Mouse (Mus musculus): ENCODE measurements around the gene Ncor2. TPM values are rescaled to one million over a fixed set of nuclear protein-coding genes. Genes with fewer than 3 reads are reported as not detected.
A peak's percentile ranks its signal among the peaks of the same experiment; 100 is the strongest.

Ncor2 gene
- total RNA-seq, 2 experiments from 2014 or later, result 123 to 153 TPM

DNA sequence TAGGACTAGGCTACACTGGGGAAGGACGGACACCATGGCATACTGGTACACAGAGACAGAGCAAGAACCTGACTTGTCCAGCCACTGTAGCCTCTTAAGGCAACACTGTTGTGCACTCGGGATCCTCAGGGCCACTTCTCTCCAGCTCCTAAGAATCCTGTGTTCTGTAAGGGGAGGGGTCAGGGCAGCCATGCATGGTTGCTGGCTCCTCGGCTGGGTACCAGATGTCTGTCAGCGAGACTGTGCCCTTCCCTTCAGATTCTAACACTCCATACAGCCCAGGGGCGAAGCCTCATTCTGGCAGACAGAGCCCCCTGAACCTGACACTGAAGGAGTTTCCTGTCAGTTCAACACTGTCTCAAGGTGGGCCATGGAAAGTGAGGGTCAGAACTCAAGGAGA is 109.6 kb downstream of the Ncor2 start:
- no peak for TF ChIP-seq CTCF (IDR thresholded peaks at IDR 0.05)
- no peak for DNase-seq
- intact Hi-C loops (cut with DNase I), result no loop called here
- Histone ChIP-seq H3K4me3 (no peak overlapping the region), H3K27ac (peak overlapping the region; percentile 41; the same call in 1 of the 2 replicates)

- intact Hi-C loops (cut with DNase I), result no loop called here
Observed at GRCm38 (mm10) chr5:125068371-125068951, 110.6 kb downstream of the Ncor2 start.

GRCm38 (mm10) chr5:125067673-125068072 is 111.3 kb downstream of the Ncor2 start:
- H3K27ac ChIP-seq, result no peak overlapping the region
- TF ChIP-seq CTCF (IDR thresholded peaks at IDR 0.05), result no peak
- H3K4me3 ChIP-seq, result no peak overlapping the region
- no peak for DNase-seq
- intact Hi-C loops (cut with DNase I), result no loop called here

More at GRCm38 (mm10) chr5:125068371-125068951, 110.6 kb downstream of the Ncor2 start:
- TF ChIP-seq CTCF (IDR thresholded peaks at IDR 0.05), result no peak
- DNase-seq, result no peak
- no peak overlapping the region; the same call in 1 of the 2 replicates for H3K27ac ChIP-seq
- H3K4me3 ChIP-seq, result no peak overlapping the region

- Histone ChIP-seq H3K4me3 (no peak overlapping the region), H3K27ac (peak overlapping the region; percentile 50; the same call in 1 of the 2 replicates)
- TF ChIP-seq CTCF (IDR thresholded peaks at IDR 0.05), result no peak
- intact Hi-C loops (cut with DNase I), result no loop called here
- DNase-seq, result peak; percentile 88
Observed at GRCm38 (mm10) chr5:125066479-125067471, 112.2 kb downstream of the Ncor2 start.

GRCm38 (mm10) chr5:125063015-125063414 is 116.0 kb downstream of the Ncor2 start:
- TF ChIP-seq CTCF (IDR thresholded peaks at IDR 0.05), result no peak
- no peak for DNase-seq
- Histone ChIP-seq H3K4me3 (no peak overlapping the region), H3K27ac (no peak overlapping the region)
- intact Hi-C loops (cut with DNase I), result no loop called here

DNA sequence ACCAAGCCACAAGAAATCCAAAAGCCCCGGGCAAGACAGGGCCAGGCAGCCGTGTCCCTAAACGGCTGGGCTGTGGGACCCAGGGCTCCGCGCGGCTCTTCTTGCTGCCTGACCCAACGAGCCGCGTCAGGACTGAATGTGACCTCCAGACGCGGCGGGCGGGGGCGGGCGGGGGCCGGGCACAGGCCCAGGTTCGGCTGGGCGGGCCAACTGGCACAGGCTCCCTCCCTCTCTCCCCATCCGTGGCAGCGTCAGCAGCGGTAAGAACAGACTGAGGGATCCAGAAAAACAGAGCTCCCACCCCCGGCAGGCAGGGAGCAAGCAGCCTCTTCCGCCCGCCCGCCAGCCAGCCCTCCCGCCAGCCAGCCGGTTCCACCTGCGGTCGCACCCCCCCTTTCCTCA is 120.8 kb downstream of the Ncor2 start:
- intact Hi-C loops (cut with DNase I), result loop anchor here (5.0 kb wide), 1 partner anchor 209 kb away; no protein-coding TSS in a partner anchor
- DNase-seq, result peak; percentile 92
- Histone ChIP-seq H3K27ac (peak overlapping the region; percentile 97), H3K4me3 (peak overlapping the region; percentile 87)
- TF ChIP-seq CTCF (IDR thresholded peaks at IDR 0.05), result no peak

DNA sequence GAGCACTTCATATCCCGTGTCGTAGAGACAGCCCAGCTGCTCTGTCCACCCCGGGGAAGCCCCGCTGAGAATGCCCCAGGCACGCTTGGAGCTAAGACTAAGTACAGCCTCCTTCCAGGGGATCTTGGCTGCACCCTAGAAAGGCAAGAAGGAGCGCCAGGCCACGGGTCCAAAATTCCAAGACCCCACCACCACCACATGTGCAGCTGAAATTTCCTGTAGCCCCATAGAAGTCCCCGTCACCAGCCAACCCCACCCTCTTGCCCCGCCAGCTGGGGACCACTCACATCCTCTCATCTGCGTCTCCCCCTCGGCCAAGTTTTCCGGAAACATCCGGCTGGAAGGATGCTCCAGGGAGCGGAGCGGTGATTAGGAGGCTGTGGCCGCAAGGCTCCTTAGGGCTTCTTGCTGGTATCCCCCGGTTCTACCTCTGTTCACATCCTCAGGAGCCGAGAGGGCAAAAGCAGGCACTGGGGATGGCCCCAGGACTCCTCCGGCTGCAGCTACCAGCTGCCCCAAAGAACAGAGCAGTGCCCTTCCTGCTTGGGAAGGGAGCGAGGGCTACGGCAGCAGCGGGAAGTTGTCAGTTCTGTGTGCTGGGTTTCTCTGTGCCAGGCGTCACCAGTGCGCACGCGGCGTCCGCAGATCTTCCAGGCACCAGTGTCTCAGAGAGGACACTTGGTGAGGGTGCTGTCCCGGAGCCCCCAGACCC is 121.3 kb downstream of the Ncor2 start:
- peak overlapping the region; percentile 87 for H3K4me3 ChIP-seq
- DNase-seq, result peak; percentile 67
- peak overlapping the region; percentile 97 for H3K27ac ChIP-seq
- intact Hi-C loops (cut with DNase I), result loop anchor here (5.0 kb wide), 1 partner anchor 210 kb away; no protein-coding TSS in a partner anchor
- TF ChIP-seq CTCF (IDR thresholded peaks at IDR 0.05), result no peak

DNA sequence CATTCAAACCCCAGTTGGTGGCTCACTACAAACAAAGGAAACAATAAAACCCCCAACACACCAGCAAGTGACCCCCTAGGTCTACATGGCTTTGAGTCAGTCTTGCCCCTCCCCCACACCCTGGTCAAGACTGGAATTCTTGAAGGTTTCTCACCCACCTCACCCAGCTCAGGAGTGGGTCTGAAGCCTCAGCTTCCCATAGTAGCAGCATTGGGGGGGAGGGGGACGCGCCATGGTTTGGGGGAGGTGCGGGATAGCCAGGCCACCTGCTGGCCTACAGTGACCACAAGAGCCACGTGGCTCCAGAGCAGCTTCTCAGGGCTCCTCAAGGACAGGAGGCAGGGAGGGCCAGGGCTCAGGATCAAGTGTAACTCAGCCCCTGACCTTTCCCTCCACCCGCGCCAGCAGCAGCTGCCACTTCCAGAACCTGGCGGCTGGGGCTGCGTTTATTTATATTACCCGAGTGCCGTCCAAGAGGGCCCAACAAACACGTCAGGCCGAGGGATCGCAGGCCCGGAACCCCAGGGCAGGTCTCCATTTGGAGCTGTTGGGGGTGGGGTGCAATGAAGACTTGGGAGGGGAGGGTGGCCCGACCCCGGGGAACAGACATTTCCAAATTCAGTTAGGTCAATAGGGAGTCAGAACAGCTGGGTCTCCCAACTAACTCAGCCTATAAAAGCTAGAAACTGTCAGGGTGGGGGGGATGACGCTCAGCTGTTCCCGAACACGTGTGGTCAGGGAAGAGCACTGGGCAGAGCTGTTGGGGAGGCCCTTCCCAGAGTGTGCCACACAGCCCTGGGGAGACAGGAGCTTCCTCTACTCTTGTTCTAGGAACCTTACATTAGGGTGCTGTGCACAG is 122.1 kb downstream of the Ncor2 start:
- H3K27ac ChIP-seq, result peak overlapping the region; percentile 97
- H3K4me3 ChIP-seq, result peak overlapping the region; percentile 87
- TF ChIP-seq CTCF (IDR thresholded peaks at IDR 0.05), result peak; percentile 0; the same call in 1 of the 2 replicates
- peak; percentile 94 for DNase-seq
- intact Hi-C loops (cut with DNase I), result loop anchor here (5.0 kb wide), 1 partner anchor 210 kb away; no protein-coding TSS in a partner anchor

- peak overlapping the region; percentile 87 for H3K4me3 ChIP-seq
Observed at GRCm38 (mm10) chr5:125056331-125056695, 122.7 kb downstream of the Ncor2 start.

GRCm38 (mm10) chr5:125055901-125056300 is 123.1 kb downstream of the Ncor2 start:
- DNase-seq, result no peak
- Histone ChIP-seq H3K27ac (peak overlapping the region; percentile 97), H3K4me3 (peak overlapping the region; percentile 87)
- intact Hi-C loops (cut with DNase I), result loop anchor here (5.0 kb wide), 1 partner anchor 211 kb away; no protein-coding TSS in a partner anchor
- TF ChIP-seq CTCF (IDR thresholded peaks at IDR 0.05), result no peak

More at GRCm38 (mm10) chr5:125056331-125056695, 122.7 kb downstream of the Ncor2 start:
- intact Hi-C loops (cut with DNase I), result loop anchor here (5.0 kb wide), 1 partner anchor 211 kb away; no protein-coding TSS in a partner anchor
- DNase-seq, result peak; percentile 57
- peak overlapping the region; percentile 97 for H3K27ac ChIP-seq
- TF ChIP-seq CTCF (IDR thresholded peaks at IDR 0.05), result 0 out of 2 replicates have a peak, but pooled peaks have one; percentile 0

DNA sequence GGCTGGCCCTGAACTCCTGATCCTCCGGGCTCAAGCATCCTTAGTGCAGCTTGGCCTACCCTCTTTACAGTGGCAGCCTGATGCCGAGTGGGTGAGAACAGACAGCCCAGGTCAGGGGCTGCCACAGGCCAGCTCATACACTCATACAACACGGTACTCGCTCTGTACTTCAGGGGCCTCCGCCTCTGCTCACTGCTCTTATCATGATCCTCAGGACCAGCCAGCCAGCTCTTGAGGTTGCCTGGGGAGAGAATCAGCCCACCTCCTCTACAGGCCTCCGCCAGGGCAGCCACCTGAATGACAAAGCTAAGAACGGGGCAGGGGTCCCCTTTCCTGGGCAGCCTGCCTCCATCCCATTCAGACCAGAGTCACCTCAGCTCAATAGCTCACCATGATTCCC is 125.4 kb downstream of the Ncor2 start:
- Histone ChIP-seq H3K27ac (peak overlapping the region; percentile 82), H3K4me3 (peak overlapping the region; percentile 41)
- no peak for DNase-seq
- intact Hi-C loops (cut with DNase I), result no loop called here
- TF ChIP-seq CTCF (IDR thresholded peaks at IDR 0.05), result no peak

Data from gastrocnemius, adult 2 months (tissue).